Mouse (Mus musculus) thymus, postnatal 10 days (tissue): ENCODE measurements around the gene Hoxd11.

Experiments
- DNase-seq, 2 experiments: peaks; one replicate each; pipeline ENCODE4 v3.0.0; 2021; ENCODE audit warnings: low spot score in 2 of 2

The Hoxd11 gene

DNA sequence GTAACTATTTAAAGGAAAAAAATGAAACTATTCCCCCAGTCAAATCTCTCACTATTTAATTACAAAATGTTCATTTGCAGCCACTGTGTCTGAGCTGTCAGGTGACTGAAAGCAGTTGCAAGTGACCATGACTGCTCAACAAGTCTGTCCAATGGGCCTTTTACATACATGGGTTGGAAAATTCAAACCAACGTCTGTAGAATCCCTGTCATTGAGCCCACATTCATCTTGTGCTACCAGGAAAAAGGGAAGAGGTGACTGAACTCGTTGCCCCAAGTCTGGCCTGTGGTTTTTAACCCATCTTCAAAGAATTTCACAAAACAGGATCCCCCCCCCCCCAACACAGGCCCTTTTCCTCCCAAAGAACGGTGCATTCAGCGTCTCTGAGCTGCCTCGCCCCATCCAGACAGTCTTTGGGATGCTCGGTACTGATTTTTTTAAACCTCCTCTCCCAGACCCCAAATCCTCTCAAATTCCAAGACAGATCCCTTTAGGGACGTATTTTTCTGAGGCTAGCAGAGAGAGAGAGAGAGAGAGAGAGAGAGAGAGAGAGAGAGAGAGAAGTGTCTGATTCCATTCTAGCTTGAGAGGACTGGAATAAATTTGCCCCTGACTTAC is 16.6 kb downstream of the Hoxd11 start:
- no peak for DNase-seq

DNA sequence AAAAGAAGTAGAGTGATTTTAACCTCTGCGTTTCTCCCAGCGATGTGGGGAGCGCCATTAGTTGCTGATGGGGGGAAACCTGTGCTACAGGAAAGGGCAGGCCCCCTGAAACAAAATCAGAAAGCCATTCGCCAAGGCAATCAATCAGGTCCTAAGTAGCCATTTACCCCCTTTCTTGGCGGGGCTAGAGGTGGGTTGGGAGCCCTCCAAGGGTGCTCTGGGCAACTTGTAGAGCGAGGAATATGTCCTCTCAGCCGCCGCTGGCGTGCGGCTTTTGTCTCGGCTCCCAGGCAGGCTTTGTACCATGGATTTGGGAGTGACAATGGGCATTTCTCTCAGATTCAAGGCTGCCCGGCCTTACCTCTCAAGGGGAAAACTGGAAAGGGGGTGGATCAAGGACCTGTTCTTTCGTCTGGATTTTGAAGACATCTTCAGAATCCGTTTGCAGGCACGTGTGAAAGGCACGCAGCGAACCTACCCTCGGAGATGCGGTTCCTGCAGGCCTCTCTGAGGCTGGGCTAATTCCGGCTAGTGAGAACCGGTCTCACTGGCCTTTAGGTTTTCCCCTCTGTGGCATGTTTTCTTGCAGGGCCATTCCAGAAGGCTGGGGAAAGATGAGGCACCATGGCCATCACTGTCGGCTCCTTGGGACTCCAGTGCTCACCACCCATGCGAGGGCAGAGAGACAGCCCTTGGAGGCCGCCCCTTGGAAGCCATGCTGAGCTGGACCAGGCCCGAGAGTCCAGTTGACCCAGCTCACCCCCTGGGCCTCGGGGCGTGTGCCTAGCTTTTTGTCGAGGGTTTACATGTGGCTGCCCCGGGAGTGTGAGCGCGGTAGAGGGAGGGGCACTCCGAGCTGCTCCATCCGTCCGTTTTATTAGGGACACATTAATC is 17.3 kb downstream of the Hoxd11 start:
- no peak for DNase-seq

GRCm38 (mm10) chr2:74697567-74698121 is 18.3 kb downstream of the Hoxd11 start, which contains the start of gene Hoxd9:
Gene Hoxd9, plus strand, starts transcription at chr2:74697727.
- DNase-seq: no peak

DNA sequence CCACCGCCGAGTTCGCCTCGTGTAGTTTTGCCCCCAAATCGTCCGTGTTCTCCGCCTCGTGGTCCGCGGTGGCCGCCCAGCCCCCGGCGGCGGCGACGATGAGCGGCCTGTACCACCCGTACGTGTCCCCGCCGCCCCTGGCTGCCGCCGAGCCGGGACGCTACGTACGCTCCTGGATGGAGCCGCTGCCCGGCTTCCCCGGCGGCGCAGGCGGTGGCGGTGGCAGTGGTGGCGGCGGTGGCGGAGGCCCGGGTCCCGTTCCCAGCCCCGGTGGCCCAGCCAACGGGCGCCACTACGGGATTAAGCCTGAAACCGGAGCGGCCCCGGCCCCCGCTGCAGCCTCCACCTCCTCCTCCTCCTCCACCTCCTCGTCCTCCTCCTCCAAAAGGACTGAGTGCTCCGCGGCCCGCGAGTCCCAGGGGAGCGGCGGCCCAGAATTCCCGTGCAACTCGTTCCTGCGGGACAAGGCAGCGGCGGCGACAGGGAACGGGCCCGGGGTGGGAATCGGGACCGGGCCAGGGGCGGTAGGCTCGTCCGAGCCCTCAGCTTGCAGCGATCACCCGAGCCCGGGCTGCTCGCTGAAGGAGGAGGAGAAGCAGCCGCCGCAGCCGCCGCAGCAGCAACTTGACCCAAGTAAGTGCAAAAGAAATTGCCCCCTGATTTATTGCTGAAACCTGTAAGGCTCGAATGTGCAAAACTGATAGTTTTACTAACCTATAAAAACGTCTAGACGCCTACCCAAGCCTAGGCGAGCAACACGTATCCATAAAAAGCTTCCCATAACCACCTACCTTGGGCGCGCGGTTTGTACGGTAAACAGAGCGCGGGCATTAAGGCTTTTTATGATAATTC is 19.1 kb downstream of the Hoxd11 start:
- DNase-seq: no peak

GRCm38 (mm10) chr2:74699053-74699430 is 19.7 kb downstream of the Hoxd11 start:
- DNase-seq: no peak

GRCm38 (mm10) chr2:74699664-74700545 is 20.5 kb downstream of the Hoxd11 start:
- no peak for DNase-seq

- no peak for DNase-seq
Observed at GRCm38 (mm10) chr2:74700546-74701112, 21.3 kb downstream of the Hoxd11 start.

- DNase-seq: peak; percentile 20 to 73
Observed at GRCm38 (mm10) chr2:74701949-74702819, 22.8 kb downstream of the Hoxd11 start.

GRCm38 (mm10) chr2:74702820-74703219 is 23.5 kb downstream of the Hoxd11 start:
- DNase-seq: no peak

- DNase-seq: no peak
Observed at GRCm38 (mm10) chr2:74703317-74703716, 24.0 kb downstream of the Hoxd11 start.

- DNase-seq: no peak
Observed at GRCm38 (mm10) chr2:74703720-74704392, 24.5 kb downstream of the Hoxd11 start.

- DNase-seq: no peak
Observed at GRCm38 (mm10) chr2:74704393-74704998, 25.1 kb downstream of the Hoxd11 start, which contains the start of gene Hoxd8. Gene Hoxd8, plus strand, starts transcription at chr2:74704615.

DNA sequence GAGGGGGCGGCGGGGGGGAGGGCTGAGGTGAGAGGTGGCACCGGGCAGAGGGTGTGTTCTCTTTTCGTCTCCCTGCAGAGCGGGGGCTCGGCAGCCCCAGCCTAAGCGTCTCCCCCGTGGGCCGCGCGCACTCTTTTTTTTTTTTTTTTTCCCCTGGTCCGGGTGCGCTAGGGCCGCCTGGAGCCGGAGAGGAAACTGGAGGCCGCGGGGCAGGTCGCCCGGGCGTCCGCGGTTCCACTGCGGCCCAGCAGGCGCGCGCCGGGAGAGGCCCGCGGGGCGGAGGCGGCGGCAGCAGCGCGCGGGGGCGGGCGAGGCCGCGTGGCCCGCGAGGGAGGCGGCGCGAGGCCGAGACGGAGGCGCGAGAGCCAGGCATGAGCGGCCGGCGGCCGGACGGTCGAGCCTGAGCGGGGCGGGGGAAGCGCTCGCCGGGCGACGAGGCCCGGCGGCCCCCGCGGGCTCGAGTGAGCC is 25.7 kb downstream of the Hoxd11 start:
- DNase-seq: no peak

GRCm38 (mm10) chr2:74705467-74706089 is 26.2 kb downstream of the Hoxd11 start:
- DNase-seq: no peak

DNA sequence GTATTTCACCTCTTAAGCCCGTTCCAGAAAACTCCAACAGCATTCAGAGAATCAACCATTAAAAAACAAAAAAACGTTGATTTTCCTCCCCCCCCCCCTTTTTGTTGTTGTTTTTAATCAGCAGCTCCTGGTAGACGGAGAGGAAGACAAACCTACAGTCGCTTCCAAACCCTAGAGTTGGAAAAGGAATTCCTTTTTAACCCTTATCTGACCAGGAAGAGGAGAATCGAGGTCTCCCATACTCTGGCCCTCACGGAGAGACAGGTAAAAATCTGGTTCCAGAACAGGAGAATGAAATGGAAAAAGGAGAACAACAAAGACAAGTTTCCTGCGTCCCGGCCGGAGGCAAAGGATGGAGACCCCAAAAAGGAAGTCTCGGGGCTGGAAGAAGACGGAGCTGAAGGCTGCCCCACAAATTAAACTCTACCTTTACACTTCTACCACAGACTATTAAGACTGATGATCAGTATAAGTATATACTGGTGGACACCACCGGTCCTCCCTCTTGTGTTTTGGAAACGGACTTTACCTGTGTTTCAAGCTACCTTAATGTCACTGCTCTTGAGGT is 27.1 kb downstream of the Hoxd11 start:
- no peak for DNase-seq

GRCm38 (mm10) chr2:74707599-74707998 is 28.2 kb downstream of the Hoxd11 start:
- no peak for DNase-seq

GRCm38 (mm10) chr2:74708676-74709075 is 29.3 kb downstream of the Hoxd11 start:
- DNase-seq: no peak
